9 mouse cellular contexts compared by ENCODE assay signal in genomic region chr5:138997171-138997788, GRCm38 (mm10). TPM values are rescaled to one million over a fixed set of nuclear protein-coding genes. Genes with fewer than 3 reads are reported as not detected.
DNase-seq lines count a peak whose midpoint lies in the region; ATAC-seq and TF ChIP-seq lines count a peak whose summit lies in the region.
"Had no signal": no experiment of that assay in that cellular context is flagged by ENCODE, and none has a peak within 500 bp of the region (broad histone marks: within the 10 kb centered on the region; RNA-seq: fewer than 3 reads in every experiment).

TSS of gene Pdgfa (minus strand) at chr5:138997370.

- H3K36me3 ChIP-seq in hindbrain, postnatal 0 days (ENCODE audit: insufficient read depth, low read length), result no peaks in the 10 kb centered on the region
- no peaks in the 10 kb centered on the region for H3K36me3 ChIP-seq in macrophage (ENCODE audit: inconsistent target)

- peak within 1 kb of the TSS; percentile 88; the same call in 1 of the 2 replicates for H3K27ac ChIP-seq in hindbrain, postnatal 0 days
- H3K27ac ChIP-seq in macrophage, result no peak within 1 kb of the TSS

- WGBS in hindbrain, postnatal 0 days, result 5% methylated on average over 48 of the region's 48 CpGs
- WGBS in macrophage (ENCODE audit: missing documents), result 17% methylated on average over 48 of the region's 48 CpGs

- H3K4me2 ChIP-seq in hindbrain, postnatal 0 days (ENCODE audit: low read depth, low read length), result peak within 1 kb of the TSS; percentile 82

- peak within 1 kb of the TSS; percentile 71 for H3K4me3 ChIP-seq in hindbrain, postnatal 0 days (ENCODE audit: low read length)
- H3K4me3 ChIP-seq in macrophage (ENCODE audit: inconsistent target), result peak within 1 kb of the TSS; percentile 3; the same call in 1 of the 2 replicates
- H3K4me3 ChIP-seq: erythroblast, embryonic 14.5 days had no signal

- H3K79me2 ChIP-seq in macrophage (ENCODE audit: inconsistent target), result no peaks in the 10 kb centered on the region

- ATAC-seq in common myeloid progenitor, adult 5-6 weeks (replicated peaks; ENCODE audit: low read depth, poor library complexity, severe bottlenecking), result peak; percentile 69
- ATAC-seq in hindbrain, postnatal 0 days, result no peak

- intact Hi-C loops in gastrocnemius, postnatal 36 days (cut with DNase I), result loop anchor here (5.0 kb wide), 1 partner anchor 80 kb away; no protein-coding TSS in a partner anchor
- intact Hi-C loops in left cerebral cortex, postnatal 14 days (cut with DNase I), result loop anchor here (5.0 to 10.0 kb wide), 4 partner anchors 85 to 178 kb away; no protein-coding TSS in a partner anchor

- H3K9ac ChIP-seq in hindbrain, postnatal 0 days (replicated peaks; ENCODE audit: low read length), result peak within 1 kb of the TSS; percentile 79

- H3K9me3 ChIP-seq in hindbrain, postnatal 0 days (ENCODE audit: low read length), result no peaks in the 10 kb centered on the region

- H3K4me1 ChIP-seq in hindbrain, postnatal 0 days (ENCODE audit: insufficient read depth, low read length), result peaks cover 26% of the 10 kb centered on the region

- 0 out of 2 replicates have a peak, but pooled peaks have one; percentile 10 for TF ChIP-seq CTCF in hindbrain, postnatal 0 days (IDR thresholded peaks at IDR 0.05; ENCODE audit: low read depth)

- peak; percentile 79 to 87 for DNase-seq in adrenal gland, adult (ENCODE audit: inconsistent age in 2 of 2, low spot score in 1 of 2)
- DNase-seq in gastrocnemius, postnatal 36 days, result peak; percentile 47 to 54
- DNase-seq in hindbrain, postnatal 0 days (ENCODE audit: low spot score), result peak; percentile 82
- peak; percentile 47 to 56 for DNase-seq in left cerebral cortex, postnatal 14 days (ENCODE audit: low spot score in 2 of 2)
- DNase-seq in right cerebral cortex, postnatal 10 days (ENCODE audit: low spot score in 2 of 2), result peak; percentile 79 to 81
- no peak for DNase-seq in spleen, adult 18-20 months

- peaks cover 8% of the 10 kb centered on the region for H3K27me3 ChIP-seq in hindbrain, postnatal 0 days (ENCODE audit: insufficient read depth, low read length)

RNA-seq across cellular contexts. Expression of gene Pdgfa, which starts in this region (rescaled TPM):
- total RNA-seq in common myeloid progenitor, adult 5-6 weeks (2017), result 1.1 TPM in 1 of 2 replicates, not detected in the other
- 10 to 100 TPM; 21.9 to 22.1 TPM for total RNA-seq in gastrocnemius, postnatal 36 days (2021)
- 49.0 and 54.4 TPM in 2 replicates for total RNA-seq in hindbrain, postnatal 0 days (2014; rRNA removed)
- polyA plus RNA-seq in hindbrain, postnatal 0 days (2015; fragmentation: Nextera tagmentation; extraction: Ambion mirVana), result 41.9 and 47.5 TPM in 2 replicates
- 10 to 100 TPM; 52.1 to 57.9 TPM for total RNA-seq in left cerebral cortex, postnatal 14 days (2021)
- 10 to 100 TPM in 12 of 26 experiments, 1 to 10 TPM in 14; 1.6 to 34.9 (median 7.5) TPM for total RNA-seq in macrophage (2018; cell fraction: chromatin; rRNA removed)
- 10 to 100 TPM in 12 of 26 experiments, 1 to 10 TPM in 14; 2.8 to 21.0 (median 7.2) TPM for total RNA-seq in macrophage (2018; cell fraction: cytosol; rRNA removed)
- 10 to 100 TPM in 14 of 26 experiments, 1 to 10 TPM in 12; 5.1 to 43.7 (median 14.2) TPM for total RNA-seq in macrophage (2018; cell fraction: nucleus; rRNA removed)
- polyA plus RNA-seq in macrophage (2018), result 6.6 to 17.3 TPM (median 13.6 TPM) in 3 replicates

Comparison
In these comparisons a context has a peak if more than half of its experiments do, and no peak if none do; other contexts are left out.
1. RNA of gene Pdgfa (total RNA-seq): 52.1 to 57.9 TPM in left cerebral cortex, postnatal 14 days, 49.0 to 54.4 TPM in hindbrain, postnatal 0 days and 21.9 to 22.1 TPM in gastrocnemius, postnatal 36 days; 1.1 TPM in common myeloid progenitor, adult 5-6 weeks; every median in the first group is over 10 times any median in the second.
2. DNase-seq: peak in adrenal gland, adult (2 of 2), gastrocnemius, postnatal 36 days (2 of 2), hindbrain, postnatal 0 days (single experiment), left cerebral cortex, postnatal 14 days (2 of 2) and right cerebral cortex, postnatal 10 days (2 of 2); none in spleen, adult 18-20 months (0 of 2).